Mouse (Mus musculus) heart, adult 2 months (tissue): ENCODE results near the gene Crb1. TPM values are rescaled to one million over a fixed set of nuclear protein-coding genes. Genes with fewer than 3 reads are reported as not detected.
"Not testable (repeated sequence)": the region's sequence is repeated elsewhere in the genome, so short reads cannot be mapped to it uniquely, and the experiment has no call there.

Experiments used
- DNase-seq, 2 experiments: peaks; one replicate each; pipeline ENCODE4 v3.0.0; 2021
- H3K27ac ChIP-seq: fragments of 200-600 bp; 2 replicates; pipeline ENCODE4 v1.8.1; 2022
- H3K27me3 ChIP-seq: fragments of 200-500 bp; 2 replicates; pipeline ENCODE4 v1.6.1; 2012; ENCODE audit warnings: mild to moderate bottlenecking, low read length, inconsistent platforms, mixed read lengths; ENCODE audit not compliant: control insufficient read depth, insufficient read depth
- H3K36me3 ChIP-seq: fragments of 200-500 bp; 2 replicates; pipeline ENCODE4 v1.6.1; 2012; ENCODE audit warnings: low read length, inconsistent platforms; ENCODE audit not compliant: control insufficient read depth, insufficient read depth
- H3K4me1 ChIP-seq: fragments of 200-500 bp; 2 replicates; pipeline ENCODE4 v1.6.1; 2011; ENCODE audit warnings: low read length; ENCODE audit not compliant: control insufficient read depth, insufficient read depth
- H3K4me3 ChIP-seq: fragments of 200-600 bp; 2 replicates; pipeline ENCODE4 v1.8.1; 2022
- H3K79me2 ChIP-seq: fragments of 200-500 bp; replicated peaks from 2 replicates; pipeline ENCODE4 v1.6.1; 2012; ENCODE audit warnings: mild to moderate bottlenecking, inconsistent platforms, low read length, moderate library complexity, mixed read lengths; ENCODE audit not compliant: control insufficient read depth, insufficient read depth
- H3K9ac ChIP-seq: fragments of 200-500 bp; 2 replicates; pipeline ENCODE4 v1.6.1; 2012; ENCODE audit warnings: low read depth, mild to moderate bottlenecking, control low read depth, inconsistent platforms, low read length, mixed read lengths
- CTCF ChIP-seq: fragments of 200-600 bp; IDR thresholded peaks from 2 replicates; pipeline ENCODE4 v1.8.1; 2022; ENCODE audit warnings: antibody characterized with exemption, mild to moderate bottlenecking, moderate library complexity
- EP300 ChIP-seq: fragments of 200-500 bp; IDR thresholded peaks from 2 replicates; pipeline ENCODE4 v1.6.1; 2011; ENCODE audit warnings: low read depth, low read length, control low read depth; ENCODE audit not compliant: insufficient read depth
- POLR2A ChIP-seq: fragments of 200-500 bp; IDR thresholded peaks from 2 replicates; pipeline ENCODE4 v1.6.1; 2011; ENCODE audit warnings: mild to moderate bottlenecking, low read depth, low read length, control low read depth; ENCODE audit not compliant: insufficient read depth
- WGBS: fragments of 180-500 bp; shearing (Covaris S2); methylation state at CpG from one replicate; pipeline ENCODE4 v1.1.7; 2018; 5-methylcytosine and 5-hydroxymethylcytosine counted together
- intact Hi-C: fragments of 180-260 bp; cut with DNase I; formaldehyde crosslinking; loops from one replicate; pipeline ENCODE4 v1.15.1; 2025
- polyA plus RNA-seq: library from polyadenylated mRNA; depleted of rRNA; stranded (reverse); fragments of >200 nt; gene quantifications from 2 replicates; pipeline ENCODE4 v1.2.3, GENCODE M21; 2012
- total RNA-seq, 2 experiments: library from RNA; stranded (reverse); gene quantifications; 2 replicates each; pipeline ENCODE4 v1.2.3; 2021

Crb1 gene
- total and polyA plus RNA-seq, 3 experiments: 0.10 to 1.4 (median 0.41) TPM

- no peaks in the 10 kb centered on the region for H3K27me3 ChIP-seq
- no peaks in the 10 kb centered on the region for H3K79me2 ChIP-seq
- no peak for DNase-seq
- H3K36me3 ChIP-seq: peaks cover 25% of the 10 kb centered on the region
- intact Hi-C loops: loop anchor here (10.0 kb wide), 1 partner anchor 577 kb away; the partner anchor contains the start of gene Lhx9
- peak overlapping the region; percentile 88 for H3K4me3 ChIP-seq
- TF ChIP-seq POLR2A (no peak), EP300 (no peak), CTCF (no peak)
- H3K27ac ChIP-seq: peak overlapping the region; percentile 95
- peak overlapping the region; percentile 69 for H3K9ac ChIP-seq
- peaks cover 17% of the 10 kb centered on the region for H3K4me1 ChIP-seq
- WGBS: under 1% methylated on average over 8 of the region's 8 CpGs
Measured at GRCm38 (mm10) chr1:139421521-139421874, 44.6 kb upstream of the Crb1 start.

- H3K9ac ChIP-seq: no peak overlapping the region
- intact Hi-C loops: no loop called here
- 73% methylated on average over 3 of the region's 3 CpGs for WGBS
Measured at GRCm38 (mm10) chr1:139413465-139413864, 36.6 kb upstream of the Crb1 start.

GRCm38 (mm10) chr1:139412365-139412764, 35.5 kb upstream of the Crb1 start:
- DNase-seq, H3K9ac ChIP-seq, H3K4me3 ChIP-seq, H3K27ac ChIP-seq, intact Hi-C loops, H3K27me3 ChIP-seq, H3K36me3 ChIP-seq, H3K79me2 ChIP-seq, H3K4me1 ChIP-seq: not testable (repeated sequence)
- 82% methylated on average over 2 of the region's 2 CpGs for WGBS

More at GRCm38 (mm10) chr1:139413465-139413864, 36.6 kb upstream of the Crb1 start:
- Histone ChIP-seq H3K79me2 (no peaks in the 10 kb centered on the region), H3K4me1 (no peaks in the 10 kb centered on the region), H3K27me3 (no peaks in the 10 kb centered on the region), H3K36me3 (no peaks in the 10 kb centered on the region), H3K4me3 (no peak overlapping the region), H3K27ac (no peak overlapping the region)
- no peak for TF ChIP-seq EP300
- no peak for TF ChIP-seq POLR2A
- no peak for TF ChIP-seq CTCF
- DNase-seq: no peak

GRCm38 (mm10) chr1:139407701-139408100, 30.8 kb upstream of the Crb1 start:
- H3K79me2 ChIP-seq: no peaks in the 10 kb centered on the region
- TF ChIP-seq EP300 (no peak), CTCF (no peak), POLR2A (no peak)
- no peak overlapping the region for H3K4me3 ChIP-seq
- 51% methylated on average over 5 of the region's 5 CpGs for WGBS
- H3K27ac ChIP-seq: no peak overlapping the region
- no peaks in the 10 kb centered on the region for H3K4me1 ChIP-seq
- intact Hi-C loops: no loop called here
- H3K27me3 ChIP-seq: no peaks in the 10 kb centered on the region
- H3K9ac ChIP-seq: no peak overlapping the region
- H3K36me3 ChIP-seq: no peaks in the 10 kb centered on the region
- no peak for DNase-seq

- Histone ChIP-seq H3K27ac (no peak overlapping the region), H3K27me3 (no peaks in the 10 kb centered on the region), H3K79me2 (no peaks in the 10 kb centered on the region), H3K36me3 (no peaks in the 10 kb centered on the region), H3K4me3 (no peak overlapping the region), H3K4me1 (no peaks in the 10 kb centered on the region), H3K9ac (no peak overlapping the region)
- no peak for DNase-seq
- intact Hi-C loops: no loop called here
- TF ChIP-seq POLR2A: no peak
- TF ChIP-seq EP300: no peak
- no peak for TF ChIP-seq CTCF
Measured at GRCm38 (mm10) chr1:139405766-139406165, 28.9 kb upstream of the Crb1 start.

DNA sequence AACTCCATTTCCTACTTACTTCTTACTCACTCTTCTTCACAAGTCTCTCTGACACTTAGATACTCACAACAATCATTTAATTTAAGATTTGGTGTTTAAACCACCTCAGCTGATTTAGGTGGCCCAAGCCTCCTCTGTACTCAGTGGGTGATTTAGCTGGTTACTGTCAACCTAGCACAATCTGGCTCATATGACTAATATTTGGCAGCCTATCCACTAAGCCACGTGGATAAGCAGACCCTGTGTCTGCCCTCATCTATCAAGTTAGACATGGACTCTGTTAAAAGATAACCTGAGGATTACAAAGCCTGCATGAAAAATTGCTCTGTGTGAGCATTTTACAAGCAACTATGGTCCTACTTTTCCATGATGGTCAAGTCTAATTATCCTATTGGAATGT, 19.7 kb upstream of the Crb1 start:
- WGBS: 15% methylated on average over 1 of the region's 1 CpGs
- no peaks in the 10 kb centered on the region for H3K79me2 ChIP-seq
- intact Hi-C loops: no loop called here
- no peaks in the 10 kb centered on the region for H3K27me3 ChIP-seq
- no peak for DNase-seq
- H3K27ac ChIP-seq: no peak overlapping the region
- no peak for TF ChIP-seq CTCF
- TF ChIP-seq POLR2A: no peak
- no peak for TF ChIP-seq EP300
- H3K4me1 ChIP-seq: no peaks in the 10 kb centered on the region
- H3K4me3 ChIP-seq: no peak overlapping the region
- no peaks in the 10 kb centered on the region for H3K36me3 ChIP-seq
- no peak overlapping the region for H3K9ac ChIP-seq
